Mouse (Mus musculus): Measurements from ENCODE around the gene Pusl1. TPM values are rescaled to one million over a fixed set of nuclear protein-coding genes. Genes with fewer than 3 reads are reported as not detected.

The Pusl1 gene
- polyA plus RNA-seq, 1 experiment from 2014 or later: 48.3 TPM

GRCm38 (mm10) chr4:155901205-155901604 is 9.6 kb upstream of the Pusl1 start:
- H3K36me3 ChIP-seq (ENCODE audit: control insufficient read depth, insufficient read depth, low read length): peaks cover 84% of the 10 kb centered on the region

GRCm38 (mm10) chr4:155899355-155899754 is 7.8 kb upstream of the Pusl1 start:
- Histone ChIP-seq H3K9me3 (ENCODE audit: control insufficient read depth, low read length) (no peaks in the 10 kb centered on the region), H3K9ac (ENCODE audit: low read depth, low read length) (no peak overlapping the region), H3K4me2 (ENCODE audit: low read depth, low read length) (no peak overlapping the region), H3K27ac (replicated peaks; ENCODE audit: low read depth, low read length) (no peak overlapping the region), H3K4me3 (ENCODE audit: low read depth, low read length) (no peak overlapping the region), H3K4me1 (ENCODE audit: control insufficient read depth, insufficient read depth, low read length) (peaks cover 11% of the 10 kb centered on the region), H3K27me3 (replicated peaks; ENCODE audit: control insufficient read depth, insufficient read depth, low read length) (no peaks in the 10 kb centered on the region), H3K36me3 (ENCODE audit: control insufficient read depth, insufficient read depth, low read length) (peaks cover 70% of the 10 kb centered on the region)
- WGBS: 91% methylated on average over 7 of the region's 7 CpGs
- no peak for DNase-seq (ENCODE audit: low spot score)
- ATAC-seq (ENCODE audit: low read depth): no peak

More at GRCm38 (mm10) chr4:155901205-155901604, 9.6 kb upstream of the Pusl1 start:
- no peaks in the 10 kb centered on the region for H3K27me3 ChIP-seq (replicated peaks; ENCODE audit: control insufficient read depth, insufficient read depth, low read length)
- no peak overlapping the region for H3K27ac ChIP-seq (replicated peaks; ENCODE audit: low read depth, low read length)
- peak; percentile 29 for DNase-seq (ENCODE audit: low spot score)
- WGBS: 77% methylated on average over 3 of the region's 3 CpGs
- no peak overlapping the region for H3K4me3 ChIP-seq (ENCODE audit: low read depth, low read length)
- no peak overlapping the region for H3K4me2 ChIP-seq (ENCODE audit: low read depth, low read length)
- ATAC-seq (ENCODE audit: low read depth): no peak
- no peaks in the 10 kb centered on the region for H3K9me3 ChIP-seq (ENCODE audit: control insufficient read depth, low read length)
- no peaks in the 10 kb centered on the region for H3K4me1 ChIP-seq (ENCODE audit: control insufficient read depth, insufficient read depth, low read length)
- no peak overlapping the region for H3K9ac ChIP-seq (ENCODE audit: low read depth, low read length)

GRCm38 (mm10) chr4:155898318-155898717 is 6.7 kb upstream of the Pusl1 start:
- ATAC-seq (ENCODE audit: low read depth) (no peak), DNase-seq (ENCODE audit: low spot score) (no peak)
- H3K9me3 ChIP-seq (ENCODE audit: control insufficient read depth, low read length): no peaks in the 10 kb centered on the region
- no peak overlapping the region for H3K4me2 ChIP-seq (ENCODE audit: low read depth, low read length)
- no peak overlapping the region for H3K27ac ChIP-seq (replicated peaks; ENCODE audit: low read depth, low read length)
- 95% methylated on average over 2 of the region's 2 CpGs for whole genome bisulfite sequencing
- H3K27me3 ChIP-seq (replicated peaks; ENCODE audit: control insufficient read depth, insufficient read depth, low read length): no peaks in the 10 kb centered on the region
- peaks cover 60% of the 10 kb centered on the region for H3K36me3 ChIP-seq (ENCODE audit: control insufficient read depth, insufficient read depth, low read length)
- H3K4me3 ChIP-seq (ENCODE audit: low read depth, low read length): no peak overlapping the region
- peaks cover 21% of the 10 kb centered on the region for H3K4me1 ChIP-seq (ENCODE audit: control insufficient read depth, insufficient read depth, low read length)
- no peak overlapping the region for H3K9ac ChIP-seq (ENCODE audit: low read depth, low read length)

GRCm38 (mm10) chr4:155896461-155896860 is 4.9 kb upstream of the Pusl1 start:
- peaks cover 25% of the 10 kb centered on the region for H3K4me1 ChIP-seq (ENCODE audit: control insufficient read depth, insufficient read depth, low read length)
- WGBS: 98% methylated on average over 12 of the region's 12 CpGs

GRCm38 (mm10) chr4:155895826-155896225 is 4.2 kb upstream of the Pusl1 start:
- no peak overlapping the region for H3K9ac ChIP-seq (ENCODE audit: low read depth, low read length)
- no peaks in the 10 kb centered on the region for H3K27me3 ChIP-seq (replicated peaks; ENCODE audit: control insufficient read depth, insufficient read depth, low read length)
- H3K36me3 ChIP-seq (ENCODE audit: control insufficient read depth, insufficient read depth, low read length): peaks cover 35% of the 10 kb centered on the region
- H3K27ac ChIP-seq (replicated peaks; ENCODE audit: low read depth, low read length): no peak overlapping the region
- no peak overlapping the region for H3K4me3 ChIP-seq (ENCODE audit: low read depth, low read length)
- no peaks in the 10 kb centered on the region for H3K9me3 ChIP-seq (ENCODE audit: control insufficient read depth, low read length)
- ATAC-seq (ENCODE audit: low read depth) (no peak), DNase-seq (ENCODE audit: low spot score) (no peak)
- WGBS: 87% methylated on average over 4 of the region's 4 CpGs
- H3K4me1 ChIP-seq (ENCODE audit: control insufficient read depth, insufficient read depth, low read length): peaks cover 26% of the 10 kb centered on the region
- no peak overlapping the region for H3K4me2 ChIP-seq (ENCODE audit: low read depth, low read length)

More at GRCm38 (mm10) chr4:155896461-155896860, 4.9 kb upstream of the Pusl1 start:
- DNase-seq (ENCODE audit: low spot score) (no peak), ATAC-seq (ENCODE audit: low read depth) (no peak)
- Histone ChIP-seq H3K9me3 (ENCODE audit: control insufficient read depth, low read length) (no peaks in the 10 kb centered on the region), H3K27ac (replicated peaks; ENCODE audit: low read depth, low read length) (no peak overlapping the region), H3K36me3 (ENCODE audit: control insufficient read depth, insufficient read depth, low read length) (peaks cover 42% of the 10 kb centered on the region), H3K27me3 (replicated peaks; ENCODE audit: control insufficient read depth, insufficient read depth, low read length) (no peaks in the 10 kb centered on the region), H3K9ac (ENCODE audit: low read depth, low read length) (no peak overlapping the region), H3K4me2 (ENCODE audit: low read depth, low read length) (no peak overlapping the region), H3K4me3 (ENCODE audit: low read depth, low read length) (no peak overlapping the region)

GRCm38 (mm10) chr4:155895216-155895615 is 3.6 kb upstream of the Pusl1 start:
- peak overlapping the region; percentile 97 for H3K4me2 ChIP-seq (ENCODE audit: low read depth, low read length)
- WGBS: 43% methylated on average over 6 of the region's 6 CpGs
- DNase-seq (ENCODE audit: low spot score) (peak; percentile 40), ATAC-seq (ENCODE audit: low read depth) (no peak)
- peaks cover 32% of the 10 kb centered on the region for H3K4me1 ChIP-seq (ENCODE audit: control insufficient read depth, insufficient read depth, low read length)
- peaks cover 30% of the 10 kb centered on the region for H3K36me3 ChIP-seq (ENCODE audit: control insufficient read depth, insufficient read depth, low read length)
- no peak overlapping the region; the same call in 1 of the 2 replicates for H3K9ac ChIP-seq (ENCODE audit: low read depth, low read length)
- H3K4me3 ChIP-seq (ENCODE audit: low read depth, low read length): 0 out of 2 replicates have a peak overlapping the region, but pooled peaks have one; percentile 14
- H3K27ac ChIP-seq (replicated peaks; ENCODE audit: low read depth, low read length): 0 out of 2 replicates have a peak overlapping the region, but pooled peaks have one; percentile 33
- H3K9me3 ChIP-seq (ENCODE audit: control insufficient read depth, low read length): no peaks in the 10 kb centered on the region
- H3K27me3 ChIP-seq (replicated peaks; ENCODE audit: control insufficient read depth, insufficient read depth, low read length): no peaks in the 10 kb centered on the region

- Histone ChIP-seq H3K36me3 (ENCODE audit: control insufficient read depth, insufficient read depth, low read length) (peaks cover 27% of the 10 kb centered on the region), H3K9me3 (ENCODE audit: control insufficient read depth, low read length) (no peaks in the 10 kb centered on the region), H3K4me3 (ENCODE audit: low read depth, low read length) (peak overlapping the region; percentile 4), H3K9ac (ENCODE audit: low read depth, low read length) (peak overlapping the region; percentile 21; the same call in 1 of the 2 replicates), H3K4me2 (ENCODE audit: low read depth, low read length) (peak overlapping the region; percentile 97), H3K27ac (replicated peaks; ENCODE audit: low read depth, low read length) (peak overlapping the region; percentile 52; the same call in 1 of the 2 replicates), H3K27me3 (replicated peaks; ENCODE audit: control insufficient read depth, insufficient read depth, low read length) (no peaks in the 10 kb centered on the region), H3K4me1 (ENCODE audit: control insufficient read depth, insufficient read depth, low read length) (peaks cover 32% of the 10 kb centered on the region)
- 20% methylated on average over 8 of the region's 8 CpGs for WGBS
- DNase-seq (ENCODE audit: low spot score) (peak; percentile 63), ATAC-seq (ENCODE audit: low read depth) (no peak; the same call in 1 of the 2 replicates)
These were observed 2.8 kb upstream of the Pusl1 start for GRCm38 (mm10) chr4:155894311-155894881.

- Histone ChIP-seq H3K4me2 (ENCODE audit: low read depth, low read length) (peak overlapping the region; percentile 97), H3K9me3 (ENCODE audit: control insufficient read depth, low read length) (no peaks in the 10 kb centered on the region), H3K4me3 (ENCODE audit: low read depth, low read length) (peak overlapping the region; percentile 95), H3K27me3 (replicated peaks; ENCODE audit: control insufficient read depth, insufficient read depth, low read length) (no peaks in the 10 kb centered on the region), H3K36me3 (ENCODE audit: control insufficient read depth, insufficient read depth, low read length) (peaks cover 28% of the 10 kb centered on the region), H3K9ac (ENCODE audit: low read depth, low read length) (peak overlapping the region; percentile 86), H3K4me1 (ENCODE audit: control insufficient read depth, insufficient read depth, low read length) (peaks cover 32% of the 10 kb centered on the region), H3K27ac (replicated peaks; ENCODE audit: low read depth, low read length) (no peak overlapping the region)
- ATAC-seq (ENCODE audit: low read depth) (no peak), DNase-seq (ENCODE audit: low spot score) (no peak)
- WGBS: 76% methylated on average over 7 of the region's 8 CpGs
These were observed 1.7 kb upstream of the Pusl1 start for GRCm38 (mm10) chr4:155893212-155893690.

Measured in embryonic facial prominence, embryonic 14.5 days (tissue).